Mouse (Mus musculus) heart, adult 2 months (tissue): ENCODE data around the gene Dock2.

ENCODE experiments used
- CTCF ChIP-seq: fragments of 200-600 bp; IDR thresholded peaks from 2 replicates; pipeline ENCODE4 v1.8.1; 2022; ENCODE audit warnings: antibody characterized with exemption, mild to moderate bottlenecking, moderate library complexity
- EP300 ChIP-seq: fragments of 200-500 bp; IDR thresholded peaks from 2 replicates; pipeline ENCODE4 v1.6.1; 2011; ENCODE audit warnings: low read depth, low read length, control low read depth; ENCODE audit not compliant: insufficient read depth
- POLR2A ChIP-seq: fragments of 200-500 bp; IDR thresholded peaks from 2 replicates; pipeline ENCODE4 v1.6.1; 2011; ENCODE audit warnings: mild to moderate bottlenecking, low read depth, low read length, control low read depth; ENCODE audit not compliant: insufficient read depth

GRCm38 (mm10) chr11:34431371-34431770, 352.3 kb downstream of the Dock2 start:
- TF ChIP-seq POLR2A (no peak), EP300 (no peak), CTCF (no peak)
